Mouse (Mus musculus): Measurements from ENCODE around the gene Syndig1.

The Syndig1 gene

GRCm38 (mm10) chr2:149873346-149873745 is 44.3 kb downstream of the Syndig1 start:
- no peak for DNase-seq (ENCODE audit: low read depth, low spot score)

GRCm38 (mm10) chr2:149877954-149878353 is 48.9 kb downstream of the Syndig1 start:
- no peak for DNase-seq (ENCODE audit: low read depth, low spot score)

- DNase-seq (ENCODE audit: low read depth, low spot score), result no peak
Measured at GRCm38 (mm10) chr2:149887634-149888033, 58.6 kb downstream of the Syndig1 start.

- no peak for DNase-seq (ENCODE audit: low read depth, low spot score)
Measured at GRCm38 (mm10) chr2:149891647-149892046, 62.6 kb downstream of the Syndig1 start.

GRCm38 (mm10) chr2:149896337-149896736 is 67.3 kb downstream of the Syndig1 start:
- no peak for DNase-seq (ENCODE audit: low read depth, low spot score)

GRCm38 (mm10) chr2:149899615-149900014 is 70.6 kb downstream of the Syndig1 start:
- no peak for DNase-seq (ENCODE audit: low read depth, low spot score)

GRCm38 (mm10) chr2:149900606-149901005 is 71.6 kb downstream of the Syndig1 start:
- no peak for DNase-seq (ENCODE audit: low read depth, low spot score)

GRCm38 (mm10) chr2:149904405-149904804 is 75.4 kb downstream of the Syndig1 start:
- no peak for DNase-seq (ENCODE audit: low read depth, low spot score)

GRCm38 (mm10) chr2:149906694-149907093 is 77.7 kb downstream of the Syndig1 start:
- no peak for DNase-seq (ENCODE audit: low read depth, low spot score)

- no peak for DNase-seq (ENCODE audit: low read depth, low spot score)
Measured at GRCm38 (mm10) chr2:149917162-149917561, 88.2 kb downstream of the Syndig1 start.

GRCm38 (mm10) chr2:149923561-149923960 is 94.5 kb downstream of the Syndig1 start:
- DNase-seq (ENCODE audit: low read depth, low spot score), result no peak

GRCm38 (mm10) chr2:149925911-149926310 is 96.9 kb downstream of the Syndig1 start:
- DNase-seq (ENCODE audit: low read depth, low spot score), result no peak

GRCm38 (mm10) chr2:149927001-149927400 is 98.0 kb downstream of the Syndig1 start:
- no peak for DNase-seq (ENCODE audit: low read depth, low spot score)

GRCm38 (mm10) chr2:149927481-149927880 is 98.5 kb downstream of the Syndig1 start:
- DNase-seq (ENCODE audit: low read depth, low spot score), result no peak

GRCm38 (mm10) chr2:149929986-149930385 is 101.0 kb downstream of the Syndig1 start:
- DNase-seq (ENCODE audit: low read depth, low spot score), result no peak

GRCm38 (mm10) chr2:149931111-149931510 is 102.1 kb downstream of the Syndig1 start:
- DNase-seq (ENCODE audit: low read depth, low spot score), result no peak

- no peak for DNase-seq (ENCODE audit: low read depth, low spot score)
Measured at GRCm38 (mm10) chr2:149932095-149932494, 103.1 kb downstream of the Syndig1 start.

- DNase-seq (ENCODE audit: low read depth, low spot score), result no peak
Measured at GRCm38 (mm10) chr2:149933247-149933898, 104.4 kb downstream of the Syndig1 start.

- no peak for DNase-seq (ENCODE audit: low read depth, low spot score)
Measured at GRCm38 (mm10) chr2:149934139-149934538, 105.1 kb downstream of the Syndig1 start.

GRCm38 (mm10) chr2:149938829-149939228 is 109.8 kb downstream of the Syndig1 start:
- DNase-seq (ENCODE audit: low read depth, low spot score), result no peak

GRCm38 (mm10) chr2:149939586-149939985 is 110.6 kb downstream of the Syndig1 start:
- no peak for DNase-seq (ENCODE audit: low read depth, low spot score)

- DNase-seq (ENCODE audit: low read depth, low spot score), result no peak
Measured at GRCm38 (mm10) chr2:149950641-149951040, 121.6 kb downstream of the Syndig1 start.

GRCm38 (mm10) chr2:149971014-149971413 is 142.0 kb downstream of the Syndig1 start:
- DNase-seq (ENCODE audit: low read depth, low spot score), result no peak

GRCm38 (mm10) chr2:149973583-149973982 is 144.6 kb downstream of the Syndig1 start:
- DNase-seq (ENCODE audit: low read depth, low spot score), result no peak

Data from embryo, embryonic 11.5 days (tissue).